9 mouse cellular contexts compared by ENCODE assay signal in the genomic region with DNA sequence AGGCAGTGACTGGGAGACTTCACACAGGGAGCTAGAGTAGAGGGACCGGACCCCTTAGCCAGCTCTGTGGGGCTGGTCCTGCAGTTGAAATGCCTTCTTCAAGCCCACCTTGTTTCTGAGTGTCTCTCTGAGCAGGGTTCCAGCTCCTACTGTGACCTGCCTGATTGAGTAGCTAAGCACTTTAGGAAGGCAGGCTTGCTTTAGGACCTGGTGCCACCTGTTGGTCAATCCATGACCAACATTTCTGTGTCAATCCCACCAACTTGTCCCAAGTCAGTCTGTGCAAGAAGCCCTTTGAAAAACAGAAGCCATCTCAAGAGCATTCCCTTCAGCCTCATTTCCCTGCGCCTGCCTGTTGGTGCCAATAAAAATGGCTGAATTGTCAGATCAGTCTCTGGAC.
DNase-seq lines count a peak whose midpoint lies in the region; ATAC-seq and TF ChIP-seq lines count a peak whose summit lies in the region.
"Had no signal": no experiment of that assay in that cellular context is flagged by ENCODE, and none has a peak within 500 bp of the region (broad histone marks: within the 10 kb centered on the region; RNA-seq: fewer than 3 reads in every experiment).

No protein-coding gene starts in this region.

- no peak overlapping the region for H3K27ac ChIP-seq in forebrain, embryonic 10.5 days
- no peak overlapping the region for H3K27ac ChIP-seq in forebrain, embryonic 13.5 days
- no peak overlapping the region for H3K27ac ChIP-seq in embryonic facial prominence, embryonic 14.5 days (replicated peaks; ENCODE audit: low read depth, low read length)
- no peak overlapping the region for H3K27ac ChIP-seq in kidney, postnatal 0 days
- no peak overlapping the region for H3K27ac ChIP-seq in lung, embryonic 16.5 days (ENCODE audit: low read length)

- H3K9me3 ChIP-seq in forebrain, embryonic 10.5 days = peaks cover 3% of the 10 kb centered on the region; the same call in 1 of the 2 replicates
- no peaks in the 10 kb centered on the region for H3K9me3 ChIP-seq in forebrain, embryonic 13.5 days (replicated peaks)
- H3K9me3 ChIP-seq in embryonic facial prominence, embryonic 14.5 days (ENCODE audit: control insufficient read depth, low read length) = no peaks in the 10 kb centered on the region
- H3K9me3 ChIP-seq in kidney, postnatal 0 days (replicated peaks; ENCODE audit: low read length) = no peaks in the 10 kb centered on the region
- no peaks in the 10 kb centered on the region for H3K9me3 ChIP-seq in lung, embryonic 16.5 days (ENCODE audit: control insufficient read depth, low read length)

- H3K36me3 ChIP-seq in forebrain, embryonic 10.5 days (replicated peaks) = no peaks in the 10 kb centered on the region
- H3K36me3 ChIP-seq in forebrain, embryonic 13.5 days (ENCODE audit: poor library complexity, severe bottlenecking) = no peaks in the 10 kb centered on the region
- no peaks in the 10 kb centered on the region for H3K36me3 ChIP-seq in embryonic facial prominence, embryonic 14.5 days (ENCODE audit: control insufficient read depth, insufficient read depth, low read length)
- H3K36me3 ChIP-seq in kidney, postnatal 0 days (ENCODE audit: insufficient read depth, low read length) = no peaks in the 10 kb centered on the region
- no peaks in the 10 kb centered on the region for H3K36me3 ChIP-seq in lung, embryonic 16.5 days (ENCODE audit: control insufficient read depth, insufficient read depth, low read length)
- H3K36me3 ChIP-seq: G1E had no signal

- WGBS in forebrain, embryonic 10.5 days = 69% methylated on average over 2 of the region's 2 CpGs
- WGBS in forebrain, embryonic 13.5 days = 66% methylated on average over 2 of the region's 2 CpGs
- WGBS in embryonic facial prominence, embryonic 14.5 days = 71% methylated on average over 2 of the region's 2 CpGs
- WGBS in kidney, postnatal 0 days = 66% methylated on average over 2 of the region's 2 CpGs
- 63% methylated on average over 2 of the region's 2 CpGs for WGBS in lung, embryonic 16.5 days

- H3K4me1 ChIP-seq in forebrain, embryonic 10.5 days = peaks cover 16% of the 10 kb centered on the region
- H3K4me1 ChIP-seq in forebrain, embryonic 13.5 days = no peaks in the 10 kb centered on the region
- H3K4me1 ChIP-seq in embryonic facial prominence, embryonic 14.5 days (ENCODE audit: control insufficient read depth, insufficient read depth, low read length) = no peaks in the 10 kb centered on the region
- H3K4me1 ChIP-seq in kidney, postnatal 0 days (replicated peaks; ENCODE audit: insufficient read depth, low read length) = no peaks in the 10 kb centered on the region
- no peaks in the 10 kb centered on the region for H3K4me1 ChIP-seq in lung, embryonic 16.5 days (replicated peaks; ENCODE audit: control insufficient read depth, insufficient read depth, low read length)

- H3K4me2 ChIP-seq in forebrain, embryonic 13.5 days = no peak overlapping the region
- H3K4me2 ChIP-seq in embryonic facial prominence, embryonic 14.5 days (ENCODE audit: low read depth, low read length) = no peak overlapping the region
- H3K4me2 ChIP-seq in kidney, postnatal 0 days (ENCODE audit: low read length) = no peak overlapping the region
- H3K4me2 ChIP-seq in lung, embryonic 16.5 days (ENCODE audit: low read depth, low read length) = no peak overlapping the region

- no peak overlapping the region for H3K4me3 ChIP-seq in forebrain, embryonic 10.5 days
- no peak overlapping the region for H3K4me3 ChIP-seq in forebrain, embryonic 13.5 days
- no peak overlapping the region for H3K4me3 ChIP-seq in embryonic facial prominence, embryonic 14.5 days (ENCODE audit: low read depth, low read length)
- no peak overlapping the region for H3K4me3 ChIP-seq in kidney, postnatal 0 days (replicated peaks; ENCODE audit: low read depth, low read length)
- no peak overlapping the region for H3K4me3 ChIP-seq in lung, embryonic 16.5 days (ENCODE audit: low read length)

- no peaks in the 10 kb centered on the region for H3K27me3 ChIP-seq in forebrain, embryonic 10.5 days (ENCODE audit: poor library complexity, severe bottlenecking)
- H3K27me3 ChIP-seq in forebrain, embryonic 13.5 days = no peaks in the 10 kb centered on the region
- H3K27me3 ChIP-seq in embryonic facial prominence, embryonic 14.5 days (replicated peaks; ENCODE audit: control insufficient read depth, insufficient read depth, low read length) = no peaks in the 10 kb centered on the region
- H3K27me3 ChIP-seq in kidney, postnatal 0 days (ENCODE audit: insufficient read depth, low read length) = no peaks in the 10 kb centered on the region
- no peaks in the 10 kb centered on the region for H3K27me3 ChIP-seq in lung, embryonic 16.5 days (ENCODE audit: control insufficient read depth, insufficient read depth, low read depth, low read length)

- no peak for ATAC-seq in forebrain, embryonic 13.5 days
- ATAC-seq in embryonic facial prominence, embryonic 14.5 days (ENCODE audit: low read depth) = peak; percentile 53; the same call in 1 of the 2 replicates
- no peak for ATAC-seq in kidney, postnatal 0 days (replicated peaks; ENCODE audit: low FRiP score, low read depth)
- ATAC-seq in lung, embryonic 16.5 days (ENCODE audit: low read depth) = peak; percentile 73

- DNase-seq in forebrain, embryonic 10.5 days (ENCODE audit: extremely low spot score, low spot score) = peak; percentile 39
- peak; percentile 6 for DNase-seq in thymus, postnatal 14 days
- DNase-seq in thymus, adult 18-20 months = no peak
- DNase-seq in embryonic facial prominence, embryonic 14.5 days (ENCODE audit: low spot score) = peak; percentile 75
- DNase-seq in kidney, postnatal 0 days (ENCODE audit: low spot score) = peak; percentile 86
- peak; percentile 32 for DNase-seq in telencephalon, adult 2 months (ENCODE audit: low read depth, low spot score)

- H3K9ac ChIP-seq in forebrain, embryonic 13.5 days = no peak overlapping the region
- H3K9ac ChIP-seq in embryonic facial prominence, embryonic 14.5 days (ENCODE audit: low read depth, low read length) = no peak overlapping the region
- no peak overlapping the region for H3K9ac ChIP-seq in kidney, postnatal 0 days (ENCODE audit: low read depth, low read length)
- no peak overlapping the region for H3K9ac ChIP-seq in lung, embryonic 16.5 days (ENCODE audit: low read length)

- TF ChIP-seq CTCF in kidney, postnatal 0 days (IDR thresholded peaks at IDR 0.05; ENCODE audit: low read depth) = peak; percentile 87

Comparison
In these comparisons a context has a peak if more than half of its experiments do, and no peak if none do; other contexts are left out.
1. DNase-seq: peak in forebrain, embryonic 10.5 days (single experiment), thymus, postnatal 14 days (single experiment), embryonic facial prominence, embryonic 14.5 days (single experiment), kidney, postnatal 0 days (single experiment) and telencephalon, adult 2 months (single experiment); none in thymus, adult 18-20 months (0 of 2).
2. ATAC-seq: peak in embryonic facial prominence, embryonic 14.5 days (single experiment) and lung, embryonic 16.5 days (single experiment); none in forebrain, embryonic 13.5 days (single experiment) and kidney, postnatal 0 days (single experiment).